Mouse (Mus musculus) heart, adult 11 months (tissue): ENCODE results near the gene Ripor3.
A peak's percentile ranks its signal among the peaks of the same experiment; 100 is the strongest.
"Not testable (repeated sequence)": the region's sequence is repeated elsewhere in the genome, so short reads cannot be mapped to it uniquely, and the experiment has no call there.

Experiments
- DNase-seq: peaks from one replicate; pipeline ENCODE4 v3.0.0; 2022

Ripor3 gene

DNA sequence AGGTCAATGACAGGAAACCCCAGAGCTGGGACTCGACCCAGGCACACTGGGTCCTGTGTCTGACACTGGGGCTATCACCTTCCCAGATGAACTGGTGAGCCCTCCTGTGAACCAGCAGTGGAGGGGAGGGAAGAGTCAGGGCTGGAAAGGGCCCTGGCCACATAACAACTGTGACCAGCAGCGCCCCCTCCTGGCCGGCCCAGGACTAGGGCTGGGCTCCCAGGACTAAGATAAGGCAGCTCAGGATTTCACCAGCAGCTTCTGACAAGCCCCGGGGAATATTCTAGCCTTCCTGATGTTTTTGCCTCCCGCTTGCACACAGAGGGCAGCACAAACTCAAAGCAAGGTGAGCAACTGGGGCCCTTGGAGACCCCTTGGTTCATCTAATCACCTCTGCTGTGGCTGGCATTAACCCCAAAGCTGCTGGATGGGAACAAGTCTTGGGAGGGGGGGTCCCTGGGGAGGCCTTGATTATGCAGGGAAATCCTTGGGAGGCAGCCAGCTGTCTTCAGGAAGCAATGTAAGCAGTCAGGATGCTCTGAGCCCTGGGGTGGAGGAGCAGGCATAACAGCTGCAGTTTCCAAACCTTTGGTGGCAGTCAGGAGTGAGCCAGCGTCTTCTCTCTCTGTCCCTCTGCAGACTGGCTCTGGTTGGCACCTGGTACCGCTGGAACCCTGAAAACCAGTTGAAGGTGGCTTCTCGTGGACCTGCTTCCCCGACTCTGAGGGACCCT, at the start of gene Ripor3:
Gene Ripor3, minus strand, starts transcription at position 683 of the 733 bp plus-strand sequence.
- DNase-seq = peak; percentile 96

DNA sequence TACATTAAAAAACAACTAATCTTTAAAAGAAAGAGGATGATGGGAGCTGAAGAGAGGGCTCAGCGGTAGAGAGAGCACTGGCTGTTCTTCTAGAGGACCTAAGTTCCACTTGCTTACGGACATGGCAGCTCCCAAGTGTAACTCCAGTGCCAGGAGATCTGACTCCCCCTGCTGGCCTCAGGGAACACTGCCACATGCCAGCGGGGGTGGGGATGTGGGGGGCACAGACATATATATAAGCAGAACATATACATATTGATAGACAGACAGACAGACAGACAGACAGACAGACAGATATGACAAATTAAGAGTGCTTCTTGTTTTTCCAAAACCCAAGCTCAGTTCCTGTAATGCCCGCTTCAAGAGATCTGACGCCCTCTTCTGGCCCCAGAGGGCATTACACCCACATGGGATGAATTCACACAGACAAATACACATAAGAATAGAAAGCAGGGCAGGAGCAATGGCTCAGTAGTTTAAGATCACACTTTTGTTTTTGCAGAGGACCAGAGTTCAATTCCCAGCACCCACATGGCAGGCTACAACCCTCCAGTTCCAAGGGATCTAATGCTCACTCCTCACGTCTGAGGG, 48.9 kb upstream of the Ripor3 start:
- no peak for DNase-seq

DNA sequence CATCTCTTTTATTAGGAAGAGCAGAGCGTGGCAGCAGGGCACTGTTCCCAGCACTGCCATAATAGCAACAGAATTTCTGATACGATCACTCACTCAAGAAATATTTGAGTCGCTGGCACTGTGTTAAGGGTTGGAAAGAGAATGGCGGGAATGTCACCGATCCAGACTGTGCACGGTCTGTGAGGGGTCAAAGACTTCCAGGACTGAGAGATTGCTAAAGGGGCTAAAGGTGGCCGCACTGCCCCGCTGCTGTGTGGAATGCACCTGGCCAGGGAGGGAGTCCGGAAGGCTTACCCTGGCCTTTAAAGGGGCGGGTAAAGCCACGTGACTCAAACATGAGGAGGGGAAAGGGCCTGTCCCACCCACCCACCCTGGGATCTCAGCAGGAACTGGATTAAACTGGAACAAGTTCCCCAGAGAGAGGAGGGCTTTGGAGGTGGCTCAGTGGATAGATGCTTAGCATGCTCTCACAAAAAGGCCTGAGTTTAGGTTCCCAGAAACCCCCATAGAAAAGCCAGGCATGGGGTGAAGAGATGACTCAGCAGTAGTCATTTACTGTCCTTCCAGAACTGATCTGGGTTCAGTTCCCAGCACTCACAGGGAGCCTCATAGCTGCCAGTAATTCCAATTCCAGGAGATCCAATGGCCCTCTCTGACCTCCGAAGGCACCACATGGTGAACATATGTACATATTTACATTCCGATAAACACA, 48.2 kb upstream of the Ripor3 start:
- no peak for DNase-seq

DNA sequence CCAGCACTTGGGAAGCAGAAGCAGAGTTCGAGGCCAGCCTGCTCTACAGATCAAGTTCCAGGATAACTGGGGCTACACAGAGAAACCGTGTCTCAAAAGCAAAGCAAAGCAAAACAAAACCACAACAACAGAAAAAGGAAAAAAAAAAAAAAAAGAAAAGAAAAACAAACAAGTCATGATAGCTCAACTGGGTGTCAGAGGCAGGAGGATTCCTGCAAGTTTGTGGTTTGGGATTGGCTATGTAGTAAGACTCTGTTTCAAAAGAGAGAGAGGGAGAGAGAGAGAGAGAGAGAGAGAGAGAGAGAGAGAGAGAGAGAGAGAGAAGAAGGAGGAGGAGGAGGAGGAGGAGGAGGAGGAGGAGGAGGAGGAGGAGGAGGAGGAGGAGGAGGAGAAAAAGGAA, 47.5 kb upstream of the Ripor3 start:
- not testable (repeated sequence) for DNase-seq

DNA sequence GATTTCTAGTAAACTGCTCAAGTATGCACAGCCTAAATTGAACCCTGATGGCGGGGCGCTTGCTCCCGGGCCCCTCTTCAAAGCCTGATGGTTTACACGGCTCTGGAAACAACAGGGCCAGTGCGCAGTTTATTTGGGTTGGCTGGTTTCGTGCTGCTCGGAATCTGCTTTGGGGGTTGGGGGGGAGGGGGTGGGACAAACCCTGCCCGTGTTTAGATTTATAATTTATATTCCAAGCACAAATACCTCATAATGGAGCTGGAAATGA, 46.2 kb upstream of the Ripor3 start:
- no peak for DNase-seq

DNA sequence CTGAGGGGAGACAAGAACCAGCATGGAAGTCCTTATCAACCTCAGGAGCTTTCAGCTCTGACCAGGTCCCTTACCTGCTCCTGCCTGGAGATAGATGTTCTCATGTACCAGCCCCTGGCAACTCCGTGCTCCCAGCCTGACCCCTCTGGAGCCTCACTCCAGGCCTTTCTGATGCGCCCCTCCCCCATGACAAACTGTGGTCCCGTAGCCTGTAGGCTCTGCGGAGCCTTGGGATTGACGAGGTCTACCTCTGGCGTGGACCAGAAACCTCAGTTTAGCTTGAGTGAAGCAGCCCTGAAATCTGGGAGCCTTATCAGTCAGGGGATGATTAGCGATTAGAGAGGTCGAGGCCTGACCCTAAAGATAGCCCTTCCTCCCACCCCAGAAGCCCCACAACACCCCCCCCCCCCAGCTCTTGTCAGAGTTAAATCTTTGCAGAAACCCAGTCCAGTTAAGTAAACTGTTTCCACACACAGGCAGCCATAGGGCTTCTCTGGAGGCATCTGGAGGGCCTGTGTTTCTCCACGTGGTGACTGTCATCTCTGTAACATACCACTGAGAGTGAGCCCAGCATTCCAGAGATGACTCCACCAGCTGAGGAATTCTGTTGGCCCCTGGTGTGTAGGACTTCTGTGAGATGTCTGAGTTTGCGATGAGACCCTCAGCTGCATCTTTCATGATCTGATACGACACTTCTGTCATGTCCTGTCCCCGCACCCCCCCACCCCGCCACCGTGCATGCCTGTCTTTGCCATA, 45.7 kb upstream of the Ripor3 start:
- DNase-seq = no peak

DNA sequence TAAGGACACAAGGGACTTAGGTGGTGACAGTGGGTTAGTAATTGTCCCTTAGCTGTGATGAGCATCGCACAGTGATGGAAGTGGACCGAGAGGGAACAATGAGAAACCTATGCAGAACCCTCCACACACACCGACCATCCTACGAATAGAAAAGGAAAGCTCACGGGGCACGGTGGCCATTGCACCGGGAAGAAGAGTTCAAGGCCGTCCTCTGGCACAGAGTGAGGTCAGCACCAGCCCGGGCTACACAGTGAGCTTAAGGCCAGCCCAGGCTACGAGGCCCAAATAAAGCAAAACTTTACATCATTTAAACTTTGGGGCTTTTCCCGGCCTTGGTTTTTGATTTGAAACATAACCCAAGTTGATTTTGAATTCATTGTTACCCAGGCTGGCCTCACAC, 43.7 kb upstream of the Ripor3 start:
- DNase-seq = no peak

DNA sequence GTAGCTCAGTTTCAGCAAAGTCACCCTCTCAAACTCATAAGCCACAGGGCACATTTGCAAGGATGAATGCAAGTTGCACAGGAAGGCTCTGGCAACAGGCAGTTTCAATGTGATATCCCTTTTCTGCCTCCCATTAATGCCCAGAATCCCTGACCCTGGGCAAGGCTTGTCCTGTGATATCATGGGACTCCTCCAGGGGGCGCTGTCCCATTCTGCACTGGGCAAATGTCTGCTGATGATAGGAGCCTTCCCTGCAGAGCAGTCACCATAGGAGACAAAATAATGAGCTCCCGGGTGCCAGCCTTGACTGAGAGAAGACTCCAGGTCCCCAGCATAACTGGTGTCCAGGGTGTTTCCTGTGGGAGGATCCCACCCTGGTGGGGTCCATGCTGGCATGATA, 42.3 kb upstream of the Ripor3 start:
- no peak for DNase-seq

DNA sequence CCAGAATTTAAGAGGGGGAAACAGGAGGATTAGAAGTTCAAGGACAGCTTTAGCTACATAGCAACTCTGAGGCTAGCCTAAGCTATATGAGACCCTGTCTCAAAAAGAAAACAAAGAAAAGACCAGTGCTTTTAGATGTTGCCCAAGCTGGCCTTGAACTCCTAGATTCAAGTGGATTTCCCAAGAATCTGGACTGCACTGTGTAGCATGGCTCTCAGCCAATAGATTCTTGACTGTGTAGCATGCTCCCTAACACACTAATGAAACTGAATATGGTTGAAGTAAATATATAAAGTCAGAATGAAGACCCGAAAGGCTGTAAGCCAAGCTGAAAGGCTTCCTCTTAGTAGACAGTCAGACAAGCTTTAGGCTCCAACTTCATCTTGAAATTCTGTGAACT, 41.7 kb upstream of the Ripor3 start:
- no peak for DNase-seq

DNA sequence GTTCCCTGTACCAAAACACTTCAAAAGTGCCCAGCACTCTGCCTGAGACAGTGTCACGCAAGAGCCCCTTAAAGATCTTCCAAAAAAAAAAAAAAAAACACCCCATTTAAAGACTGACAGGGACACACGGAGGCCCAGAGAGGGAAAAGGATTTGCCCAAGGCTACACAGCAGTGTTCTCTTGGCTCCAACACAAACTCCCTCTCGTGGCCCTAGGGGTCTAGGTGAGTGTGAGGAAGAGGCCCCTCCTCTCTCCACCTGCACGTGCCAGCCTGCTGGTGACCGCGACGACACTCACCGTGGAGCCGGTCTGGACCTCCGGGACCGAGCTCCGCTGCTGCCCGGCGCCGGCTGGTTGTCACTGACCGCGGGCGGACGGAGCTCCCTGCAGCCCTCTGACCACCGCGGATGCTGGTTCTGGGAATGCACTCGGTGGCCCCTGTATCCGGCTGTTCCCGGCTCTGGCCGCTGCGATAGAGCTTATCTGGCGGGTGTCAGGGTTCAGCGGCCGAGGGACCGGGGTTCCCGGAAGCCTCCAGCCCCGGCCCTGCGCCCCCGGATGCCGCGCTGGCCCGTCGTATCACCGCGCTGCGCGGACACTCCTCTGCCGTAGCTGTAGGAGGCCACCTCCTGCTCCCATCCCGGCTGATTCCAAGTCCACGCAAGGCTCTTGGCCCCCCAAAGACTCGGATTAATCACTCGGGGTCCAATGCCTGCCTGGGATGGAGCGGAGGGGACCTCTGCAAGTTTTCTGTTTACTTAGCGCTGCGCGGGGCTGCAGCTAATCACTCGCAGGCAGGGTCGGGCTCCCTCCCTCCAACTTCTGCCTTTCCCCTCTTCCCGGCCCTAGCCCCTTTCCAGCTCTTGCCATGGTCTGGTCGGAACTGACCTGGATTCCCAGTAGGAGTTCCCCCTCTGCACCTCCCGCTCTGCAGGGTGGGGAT, 39.9 kb upstream of the Ripor3 start:
- DNase-seq = peak; percentile 94

DNA sequence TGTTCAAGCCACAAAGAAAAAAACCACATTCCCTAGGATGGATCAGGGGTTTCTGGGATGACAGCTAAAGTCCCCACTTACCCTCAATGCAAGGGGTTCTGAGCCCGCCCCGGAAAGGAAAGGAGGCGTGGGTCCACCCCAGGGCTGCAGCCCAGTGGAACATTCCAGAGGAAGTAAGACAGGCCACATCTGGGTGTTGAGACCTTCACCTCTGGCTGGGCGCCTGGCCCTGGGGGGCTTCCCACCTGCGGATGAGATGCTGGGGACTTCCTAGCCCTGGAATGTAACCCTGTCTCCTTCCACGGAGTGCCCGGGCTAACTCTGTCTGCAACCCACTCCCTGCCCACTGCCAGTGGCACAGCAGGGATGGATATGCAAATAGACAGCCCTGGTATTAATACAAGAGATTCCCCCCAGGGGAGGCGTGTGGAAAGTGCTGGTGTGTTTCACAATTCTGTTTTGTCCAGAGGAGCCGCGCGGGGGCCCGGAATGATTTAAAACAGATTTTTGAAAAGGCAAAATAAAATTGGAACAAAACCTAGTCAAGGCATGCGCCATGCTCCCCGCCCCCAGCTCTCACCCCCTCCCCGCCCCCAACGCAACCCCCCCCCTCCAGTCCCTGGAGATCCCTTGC, 38.7 kb upstream of the Ripor3 start:
- peak; percentile 94 for DNase-seq

DNA sequence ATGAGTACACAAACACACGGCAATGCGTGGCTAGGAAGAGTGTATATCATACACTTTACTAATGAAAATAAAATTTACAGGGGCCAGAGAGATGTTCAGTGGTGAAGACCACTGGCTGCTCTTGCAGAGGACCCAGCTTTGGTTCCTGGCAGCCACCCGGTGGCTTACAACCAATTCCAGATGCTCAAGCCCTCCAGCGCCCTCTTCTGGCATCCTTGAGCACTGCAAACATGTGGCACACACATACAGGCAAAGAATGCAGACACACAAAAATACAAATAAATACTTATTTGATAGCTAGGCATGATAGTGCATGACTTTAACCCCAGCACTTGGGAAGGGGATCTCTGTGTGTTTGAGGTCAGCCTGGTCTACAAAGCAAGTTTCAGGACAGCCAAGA, 36.0 kb upstream of the Ripor3 start:
- DNase-seq = no peak

DNA sequence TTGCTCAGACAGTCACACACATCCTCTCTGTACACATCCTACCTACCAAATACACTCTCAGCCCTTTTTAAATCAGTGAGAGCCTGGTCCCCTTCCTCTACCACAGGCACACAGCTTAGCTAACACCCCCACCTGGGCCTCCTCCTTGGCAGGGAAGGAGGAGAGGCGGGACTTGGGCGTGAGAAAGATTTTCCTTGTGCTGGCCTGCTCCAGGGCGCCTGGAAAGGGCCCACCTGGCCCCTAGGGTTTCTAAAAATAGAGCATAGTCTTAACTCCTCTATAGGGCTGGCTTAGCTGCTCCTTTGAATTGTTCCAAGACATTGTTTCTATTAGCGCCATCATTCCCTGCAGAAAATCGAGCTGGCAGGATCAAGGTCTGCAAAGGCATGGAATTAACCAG, 35.4 kb upstream of the Ripor3 start:
- DNase-seq = no peak

DNA sequence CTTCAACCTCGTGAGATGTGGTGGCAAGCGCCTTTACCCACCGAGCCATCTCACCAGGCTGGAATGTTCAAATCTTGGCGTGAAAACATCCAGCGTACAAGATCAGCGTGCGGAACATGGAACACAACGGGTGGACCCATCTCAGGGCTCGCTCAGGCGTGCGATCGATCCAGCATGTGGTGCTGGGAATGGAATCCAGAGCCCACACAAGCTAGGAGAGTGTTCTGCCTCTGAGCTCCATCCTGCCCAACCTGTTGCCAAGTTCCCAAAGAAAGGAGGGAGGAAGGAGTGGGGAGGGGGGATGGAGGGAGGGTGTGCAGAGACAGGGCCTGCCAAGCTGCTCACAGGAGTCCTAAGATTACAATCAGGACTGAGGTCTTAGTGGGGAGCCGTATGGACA, 34.9 kb upstream of the Ripor3 start:
- DNase-seq = no peak

DNA sequence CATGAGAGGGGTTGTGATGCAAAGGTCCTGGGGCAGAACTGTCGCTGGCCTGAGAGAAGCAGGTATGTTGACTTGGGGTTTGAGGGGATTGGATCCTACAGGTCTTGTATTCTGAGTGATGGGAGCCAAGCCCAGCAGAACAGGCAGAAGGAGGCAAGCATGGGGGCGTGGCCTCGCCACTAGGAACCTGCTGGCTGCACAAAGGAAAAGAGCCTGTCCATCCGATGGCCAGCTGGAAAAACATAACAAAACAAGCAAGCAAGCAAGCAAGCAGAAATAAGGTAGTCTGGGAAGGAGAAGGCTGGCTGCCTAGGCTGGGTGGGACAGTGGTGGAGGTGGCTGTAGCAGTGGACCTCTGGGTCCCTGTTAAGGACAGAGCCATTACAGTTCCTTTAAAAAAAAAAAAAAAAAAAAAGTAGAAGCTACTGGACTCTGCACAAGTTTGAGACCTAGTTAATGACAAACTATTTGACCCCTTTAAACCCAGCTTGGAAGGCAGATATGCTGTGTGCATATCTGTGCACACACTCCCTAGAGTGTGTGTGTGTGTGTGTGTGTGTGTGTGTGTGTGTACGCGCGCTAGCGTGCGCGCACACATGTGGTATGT, 34.4 kb upstream of the Ripor3 start:
- no peak for DNase-seq

DNA sequence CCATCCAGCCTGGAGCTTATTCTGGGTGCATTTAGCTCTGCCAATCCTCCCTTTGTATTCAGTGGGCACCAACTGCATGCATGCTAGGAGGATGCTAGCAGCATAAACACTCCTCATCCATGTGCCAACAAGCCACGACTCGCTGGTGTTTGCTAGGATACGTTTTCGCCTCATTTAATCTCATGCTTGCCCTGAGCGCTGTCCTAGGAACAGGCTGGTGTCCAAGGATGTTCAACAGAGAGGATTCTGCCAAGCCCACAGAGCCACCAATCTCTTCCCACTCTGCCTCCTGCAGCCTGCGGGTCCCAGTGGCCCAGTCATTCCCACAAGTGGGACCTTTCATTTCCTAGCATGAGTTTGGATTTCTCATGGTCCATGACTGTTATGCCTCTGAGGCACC, 31.6 kb upstream of the Ripor3 start:
- no peak for DNase-seq

DNA sequence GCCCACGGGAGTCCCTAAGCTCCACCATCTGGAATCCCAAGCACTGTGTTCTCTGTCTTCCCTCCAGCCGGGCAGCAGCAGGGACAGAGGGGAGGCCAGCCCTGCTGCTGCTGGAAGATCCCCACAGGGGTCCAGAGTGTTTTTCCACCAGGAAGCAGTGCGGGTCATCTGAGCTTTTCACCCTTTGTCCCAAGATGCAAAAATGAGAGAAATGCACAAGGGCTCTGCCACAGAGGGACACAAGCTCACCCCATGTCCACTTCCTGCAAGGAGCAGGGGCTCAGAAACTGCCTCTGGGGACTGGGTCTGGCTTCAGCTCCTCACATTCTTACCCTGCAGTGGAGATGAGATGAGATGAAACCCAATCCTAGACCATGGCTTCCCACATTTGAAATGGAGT, 30.3 kb upstream of the Ripor3 start:
- no peak for DNase-seq

DNA sequence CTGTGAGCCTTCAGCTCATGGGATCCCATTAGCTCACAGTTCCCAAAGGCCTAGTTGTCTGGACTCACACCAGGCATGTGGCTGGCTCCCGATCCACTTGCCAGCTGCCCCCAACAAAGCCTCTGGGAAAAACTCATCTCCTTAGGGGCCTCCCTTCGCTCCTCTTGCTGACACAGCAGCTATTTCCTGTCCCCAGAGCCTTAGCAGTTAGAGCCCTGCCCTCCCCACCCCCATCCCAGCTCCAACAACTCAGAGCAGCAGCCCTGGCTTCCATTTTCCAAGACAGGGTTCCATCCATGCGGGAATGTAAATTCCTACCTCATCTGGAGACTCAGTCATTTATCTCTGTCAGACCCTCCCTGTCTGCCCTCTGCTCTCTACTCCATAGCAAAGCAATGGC, 26.6 kb upstream of the Ripor3 start:
- no peak for DNase-seq

DNA sequence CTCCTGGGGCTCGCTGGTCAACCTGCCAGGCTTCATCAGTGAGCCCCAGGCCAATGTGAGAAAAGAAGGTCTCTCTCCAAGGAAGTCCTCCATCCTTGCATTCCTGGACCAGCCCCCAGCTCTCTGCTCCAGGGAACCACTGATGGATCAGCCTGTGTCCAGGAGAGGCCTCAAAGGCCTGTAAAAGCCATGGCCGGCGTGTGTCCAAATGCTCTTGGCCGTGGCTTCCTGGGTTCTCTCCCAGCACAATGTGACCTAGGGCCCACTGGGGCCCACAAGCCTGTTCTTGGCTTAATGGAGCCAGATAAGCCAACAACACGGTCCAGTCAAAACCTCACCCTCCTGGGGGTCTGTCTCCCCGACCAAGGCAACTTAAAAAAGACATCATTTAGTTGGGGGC, 25.5 kb upstream of the Ripor3 start:
- DNase-seq = peak; percentile 96

DNA sequence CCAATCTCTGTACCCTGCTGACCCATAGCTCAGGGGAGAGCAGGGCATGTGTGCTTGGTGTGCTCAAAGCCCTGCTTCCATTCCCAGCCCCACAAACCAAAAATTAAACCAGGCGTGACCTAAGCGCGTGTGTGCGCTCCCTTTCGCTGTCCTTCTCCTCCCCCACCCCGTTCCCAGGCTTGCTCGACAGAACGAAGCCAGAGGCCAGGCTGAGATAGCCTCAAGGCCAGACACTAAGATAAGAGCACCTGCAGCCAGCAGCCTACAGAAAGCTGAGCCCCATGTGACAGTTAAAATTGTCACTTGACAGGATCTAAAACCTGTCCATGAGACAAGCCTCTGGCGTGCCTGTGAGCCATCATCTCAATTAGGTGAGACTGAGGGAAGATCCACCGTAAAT, 23.5 kb upstream of the Ripor3 start:
- no peak for DNase-seq

DNA sequence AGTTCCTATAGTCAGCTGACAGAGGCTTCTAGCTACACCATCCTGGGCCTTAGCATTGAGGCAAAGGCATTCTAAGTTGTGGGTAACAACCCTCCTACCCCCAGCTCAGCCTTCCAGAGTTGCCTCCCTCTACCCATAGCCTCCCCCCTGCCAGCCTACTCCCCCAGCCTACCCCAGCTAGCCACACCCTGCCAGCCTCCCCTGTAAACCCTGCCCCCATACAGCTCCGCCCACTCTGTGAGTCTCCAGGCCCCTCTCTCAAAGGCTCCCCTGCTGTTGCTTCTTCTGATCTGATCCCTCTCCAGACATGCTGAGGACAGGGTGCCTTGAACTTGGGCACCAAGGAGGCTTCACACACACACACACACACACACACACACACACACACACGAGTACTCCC, 21.4 kb upstream of the Ripor3 start:
- no peak for DNase-seq

DNA sequence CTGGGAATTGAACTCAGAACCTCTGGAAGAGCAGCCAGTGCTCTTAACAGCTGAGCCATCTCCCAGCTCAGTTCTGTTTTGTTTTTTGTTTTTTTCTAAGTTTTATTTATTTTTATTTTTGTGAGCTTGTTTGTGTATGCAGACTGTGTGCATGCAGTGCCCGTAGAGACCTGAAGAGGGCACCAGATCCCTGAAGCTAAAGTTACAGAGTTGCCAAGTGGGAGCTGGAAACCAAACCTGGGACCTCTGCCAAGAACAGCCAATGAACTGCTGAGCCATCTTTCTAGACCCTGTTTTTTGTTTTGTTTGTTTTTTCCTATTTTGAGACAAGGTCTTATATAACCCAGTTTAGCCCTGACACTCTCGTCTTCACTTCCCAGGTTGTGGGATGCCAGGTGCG, 18.0 kb upstream of the Ripor3 start:
- no peak for DNase-seq
